Mouse (Mus musculus): ENCODE measurements around the gene Lamp3. TPM values are rescaled to one million over a fixed set of nuclear protein-coding genes. Genes with fewer than 3 reads are reported as not detected.
"Not testable (repeated sequence)": the region's sequence is repeated elsewhere in the genome, so short reads cannot be mapped to it uniquely, and the experiment has no call there.

Lamp3 gene
- polyA plus RNA-seq, 1 experiment from 2014 or later, result 0.02 TPM

GRCm38 (mm10) chr16:19611782-19612181 lies 94.4 kb downstream of the Lamp3 start, which contains the start of gene Olfr170:
TSS of gene Olfr170 (minus strand) at chr16:19611882.
- ATAC-seq (ENCODE audit: low read depth); H3K27me3 ChIP-seq (ENCODE audit: control insufficient read depth, insufficient read depth, low read depth, low read length); H3K4me1 ChIP-seq (ENCODE audit: control insufficient read depth, low read depth, low read length); H3K9me3 ChIP-seq (replicated peaks; ENCODE audit: control insufficient read depth, low read length); H3K36me3 ChIP-seq (ENCODE audit: control insufficient read depth, insufficient read depth); H3K4me3 ChIP-seq (ENCODE audit: low read depth, low read length); H3K9ac ChIP-seq (ENCODE audit: low read depth, low read length); H3K4me2 ChIP-seq (ENCODE audit: low read depth, low read length); H3K27ac ChIP-seq (ENCODE audit: low read length): not testable (repeated sequence)
- 63% methylated on average over 2 of the region's 2 CpGs for WGBS (ENCODE audit: insufficient replicate concordance)

Other genes starting within 250 kb of the Lamp3 start
- not detected in 2 replicates for gene Olfr166, start 222.7 kb downstream of the Lamp3 start, polyA plus RNA-seq (2015; fragmentation: Nextera tagmentation; extraction: Ambion mirVana)
- not detected in 2 replicates for gene Olfr167, start 184.1 kb downstream of the Lamp3 start, polyA plus RNA-seq (2015; fragmentation: Nextera tagmentation; extraction: Ambion mirVana)
- gene Olfr168, start 170.8 kb downstream of the Lamp3 start, polyA plus RNA-seq (2015; fragmentation: Nextera tagmentation; extraction: Ambion mirVana), result not detected in 2 replicates
- not detected in 2 replicates for gene Olfr169, start 134.6 kb downstream of the Lamp3 start, polyA plus RNA-seq (2015; fragmentation: Nextera tagmentation; extraction: Ambion mirVana)
- not detected in 2 replicates for gene Olfr170, start 94.5 kb downstream of the Lamp3 start, polyA plus RNA-seq (2015; fragmentation: Nextera tagmentation; extraction: Ambion mirVana)
- not detected in 2 replicates for gene Olfr171, start 76.5 kb downstream of the Lamp3 start, polyA plus RNA-seq (2015; fragmentation: Nextera tagmentation; extraction: Ambion mirVana)
- 0.21 and 0.42 TPM in 2 replicates for gene B3gnt5, start 53.8 kb upstream of the Lamp3 start, polyA plus RNA-seq (2015; fragmentation: Nextera tagmentation; extraction: Ambion mirVana)